Mouse (Mus musculus) embryonic fibroblast, embryonic 13.5 days (primary cell): ENCODE results near the gene Tapbp. TPM values are rescaled to one million over a fixed set of nuclear protein-coding genes. Genes with fewer than 3 reads are reported as not detected.
"Not testable (repeated sequence)": the region's sequence is repeated elsewhere in the genome, so short reads cannot be mapped to it uniquely, and the experiment has no call there.

Experiments
- H3K27ac ChIP-seq: 2 replicates; pipeline ENCODE4 v1.5.1; 2012; ENCODE audit warnings: low read length, control low read depth, inconsistent platforms; ENCODE audit not compliant: insufficient read depth
- H3K4me1 ChIP-seq: 2 replicates; pipeline ENCODE4 v1.6.1; 2011; ENCODE audit warnings: low read length; ENCODE audit not compliant: control insufficient read depth, insufficient read depth
- H3K4me3 ChIP-seq: 2 replicates; pipeline ENCODE4 v1.5.1; 2011; ENCODE audit warnings: mild to moderate bottlenecking, control low read depth, low read length; ENCODE audit not compliant: insufficient read depth
- CTCF ChIP-seq: IDR thresholded peaks from 2 replicates; pipeline ENCODE4 v1.5.1; 2011; ENCODE audit warnings: mild to moderate bottlenecking, control low read depth, low read length, moderate library complexity, borderline replicate concordance; ENCODE audit not compliant: insufficient read depth
- POLR2A ChIP-seq: IDR thresholded peaks from 2 replicates; pipeline ENCODE4 v1.6.1; 2011; ENCODE audit warnings: low read depth, mild to moderate bottlenecking, control low read depth, low read length, moderate library complexity
- polyA plus RNA-seq: library from polyadenylated mRNA; stranded (reverse); fragments of >200 nt; gene quantifications from 2 replicates; pipeline ENCODE4 v1.2.4, GENCODE M21; 2011; ENCODE audit warnings: low read depth; ENCODE audit not compliant: missing spikeins, insufficient read length

The Tapbp gene
- 61.4 and 91.2 TPM in 2 replicates for polyA plus RNA-seq

DNA sequence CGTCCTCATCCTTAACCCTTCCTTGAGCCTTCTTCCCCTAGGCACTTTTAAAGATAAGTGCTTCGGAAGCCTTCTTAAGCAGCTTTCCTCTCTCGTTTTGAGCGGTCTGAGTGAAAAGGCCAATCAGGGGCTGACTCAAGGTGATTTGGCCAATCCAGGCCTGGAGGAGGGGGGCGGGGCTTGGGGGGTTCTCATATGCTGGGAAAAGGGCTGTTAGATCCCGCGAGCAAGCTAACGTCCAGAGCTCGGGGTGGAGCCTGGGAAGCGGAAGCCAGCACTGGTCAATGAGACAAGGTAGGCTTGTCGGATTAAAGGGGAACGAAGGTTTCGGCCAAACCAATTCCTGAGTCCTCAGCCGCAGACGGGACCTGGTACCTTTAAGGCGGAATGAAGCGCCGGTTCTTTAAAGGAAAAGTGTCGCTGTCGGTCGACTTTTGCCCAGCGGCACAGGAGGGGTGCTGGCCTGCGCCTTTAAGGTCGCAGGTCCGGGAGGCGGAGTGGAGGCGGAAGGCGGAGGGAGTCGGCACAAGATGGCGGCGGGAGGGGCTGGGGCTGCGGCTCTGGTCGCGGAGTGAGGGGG is at the start of gene Tapbp, which contains the start of gene Zbtb22:
Gene Tapbp (plus strand): TSS at position 229 of the 580 bp plus-strand sequence.
Gene Zbtb22 (plus strand): TSS at position 234 of the 580 bp plus-strand sequence.
- Histone ChIP-seq H3K4me3 (peak within 1 kb of the TSS; percentile 69), H3K4me1 (peaks cover 3% of the 10 kb centered on the region; the same call in 1 of the 2 replicates), H3K27ac (0 out of 2 replicates have a peak within 1 kb of the TSS, but pooled peaks have one; percentile 21)
- TF ChIP-seq POLR2A = 0 out of 2 replicates have a peak, but pooled peaks have one; percentile 6
- no peak for TF ChIP-seq CTCF

GRCm38 (mm10) chr17:33873537-33873936 is 42.2 kb upstream of the Tapbp start, which contains the start of gene Gm7029:
Gm7029 (plus strand) TSS chr17:33873837.
- H3K27ac ChIP-seq, H3K4me1 ChIP-seq, H3K4me3 ChIP-seq: not testable (repeated sequence)

GRCm38 (mm10) chr17:33874411-33874810 is 41.3 kb upstream of the Tapbp start:
- H3K27ac ChIP-seq = no peak overlapping the region
- H3K4me3 ChIP-seq = no peak overlapping the region
- H3K4me1 ChIP-seq = no peaks in the 10 kb centered on the region
- no peak for TF ChIP-seq POLR2A
- no peak for TF ChIP-seq CTCF

DNA sequence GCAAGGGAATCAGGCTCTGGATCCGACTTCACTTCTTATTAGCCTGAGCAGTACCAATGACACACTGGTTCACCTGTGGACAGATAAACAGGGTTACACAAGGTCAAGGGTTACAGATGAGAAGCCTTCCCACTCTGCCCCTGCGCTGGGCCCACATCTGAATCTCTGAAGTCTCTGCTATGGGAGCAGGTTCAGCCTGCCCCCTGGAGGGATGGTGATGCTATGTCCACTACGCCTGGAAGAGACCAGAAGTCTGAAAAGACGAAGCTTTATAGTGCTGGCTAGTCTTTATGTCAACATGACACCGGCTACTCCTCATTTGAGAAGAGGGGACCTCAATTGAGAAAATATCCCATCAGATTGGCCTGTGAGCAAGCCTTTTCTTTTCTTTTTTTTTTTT is 39.9 kb upstream of the Tapbp start:
- 0 out of 2 replicates have a peak, but pooled peaks have one; percentile 28 for TF ChIP-seq CTCF

DNA sequence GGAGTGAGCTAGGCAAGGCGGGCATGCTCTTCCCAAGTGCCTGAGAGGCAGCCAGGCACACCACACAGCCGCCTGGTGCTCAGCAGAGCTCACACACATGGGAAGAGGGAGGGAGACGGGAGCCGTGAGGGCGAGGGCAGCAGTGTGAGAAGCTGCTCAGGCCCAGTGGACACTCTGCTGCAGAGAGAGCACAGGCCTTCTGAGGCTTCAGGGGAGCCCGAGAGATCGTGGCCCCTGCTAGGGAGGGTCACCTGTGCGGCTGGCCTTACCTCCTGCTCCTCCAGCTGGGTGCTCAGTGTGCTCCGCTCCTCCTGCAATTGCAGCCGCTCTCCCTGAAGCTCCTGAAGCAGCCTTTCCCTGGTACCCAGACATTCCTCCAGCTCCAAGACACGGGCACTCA is 31.4 kb upstream of the Tapbp start:
- not testable (repeated sequence) for H3K27ac ChIP-seq, H3K4me3 ChIP-seq, H3K4me1 ChIP-seq

More for the DNA sequence above, 39.9 kb upstream of the Tapbp start:
- not testable (repeated sequence) for H3K4me3 ChIP-seq, H3K4me1 ChIP-seq, H3K27ac ChIP-seq

GRCm38 (mm10) chr17:33887802-33888201 is 27.9 kb upstream of the Tapbp start:
- not testable (repeated sequence) for H3K4me3 ChIP-seq, H3K4me1 ChIP-seq, H3K27ac ChIP-seq

GRCm38 (mm10) chr17:33888230-33888629 is 27.5 kb upstream of the Tapbp start:
- H3K4me3 ChIP-seq = peak overlapping the region; percentile 10; the same call in 1 of the 2 replicates
- H3K27ac ChIP-seq, H3K4me1 ChIP-seq: not testable (repeated sequence)

DNA sequence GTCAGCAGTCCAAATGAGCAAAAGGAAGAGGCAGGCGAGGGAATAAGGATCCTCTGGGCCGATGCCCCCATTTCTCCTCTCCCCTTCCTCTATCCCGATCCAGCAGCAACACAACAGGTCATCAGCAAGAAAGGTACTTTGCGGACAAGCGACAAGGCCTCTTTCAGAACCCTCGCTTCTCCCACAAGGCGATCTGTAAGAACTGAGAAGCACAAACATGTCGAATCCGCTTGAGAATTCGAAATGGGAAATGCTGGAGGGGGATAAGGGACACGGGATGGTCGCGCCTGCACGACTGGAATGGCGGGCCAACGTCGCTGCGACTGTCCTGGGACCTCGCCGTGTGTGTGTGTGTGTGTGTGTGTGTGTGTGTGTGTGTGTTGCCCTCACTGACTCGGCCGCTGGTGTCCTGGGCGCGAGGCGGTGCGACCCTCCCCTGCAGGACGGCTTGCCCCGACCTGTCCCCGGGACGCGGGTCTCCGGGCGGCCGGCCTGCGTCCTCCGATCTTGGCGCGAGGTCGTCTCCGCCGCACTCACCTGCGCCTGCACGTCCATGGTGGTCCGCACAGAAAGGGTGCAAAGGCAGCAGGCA is 25.7 kb upstream of the Tapbp start:
- H3K4me3 ChIP-seq = peak overlapping the region; percentile 63
- H3K27ac ChIP-seq, H3K4me1 ChIP-seq: not testable (repeated sequence)

DNA sequence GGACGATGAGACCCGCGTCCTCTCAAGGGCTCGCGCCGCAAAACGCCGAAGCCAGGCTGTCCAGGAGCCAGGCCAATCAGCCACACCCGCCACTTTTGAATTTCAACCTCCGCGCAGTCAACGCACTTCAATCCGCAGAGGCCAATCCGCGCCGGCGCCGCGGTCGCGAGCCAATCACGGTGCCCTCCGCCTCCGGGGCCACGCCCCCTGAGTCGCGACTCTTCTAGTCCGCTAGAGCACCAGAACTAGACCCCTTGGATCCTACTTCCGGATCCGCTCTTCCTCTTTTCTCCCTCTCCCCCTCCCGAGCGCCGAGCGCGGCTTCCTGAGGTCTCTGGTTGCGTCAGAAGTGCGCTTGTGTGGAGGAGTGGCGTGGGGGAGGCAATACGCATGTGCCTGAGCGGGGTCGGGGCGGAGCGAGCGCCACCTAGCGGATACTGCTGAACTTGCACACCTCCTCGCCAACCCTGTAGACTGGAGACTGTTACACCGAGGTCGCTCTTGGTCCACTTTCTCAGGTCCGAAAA is 25.1 kb upstream of the Tapbp start, which contains the start of gene Kifc1:
Gene Kifc1 (minus strand): TSS at position 129 of the 527 bp plus-strand sequence.
- no peak within 1 kb of the TSS; the same call in none of the 2 replicates for H3K27ac ChIP-seq
- H3K4me1 ChIP-seq = no peaks in the 10 kb centered on the region
- peak within 1 kb of the TSS; percentile 63 for H3K4me3 ChIP-seq
- TF ChIP-seq POLR2A = peak; percentile 76
- TF ChIP-seq CTCF = peak; percentile 99

DNA sequence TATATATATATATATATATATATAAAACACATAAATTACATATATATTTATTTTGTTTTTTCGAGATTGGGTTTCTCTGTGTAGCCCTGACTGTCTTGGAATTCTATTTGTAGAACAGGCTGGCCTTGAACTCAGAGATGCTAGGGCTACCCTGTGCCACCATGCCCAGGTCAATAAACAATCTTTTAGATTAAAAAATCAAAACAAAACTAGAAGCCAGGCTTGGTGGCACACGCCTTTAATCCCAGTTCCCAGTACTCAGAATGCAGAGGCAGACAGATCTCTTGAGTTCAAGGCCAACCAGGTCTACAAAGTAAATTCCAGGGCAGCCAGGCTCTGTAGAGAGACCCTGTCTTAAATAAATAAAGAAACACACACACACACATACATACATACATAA is 24.3 kb upstream of the Tapbp start:
- H3K4me1 ChIP-seq = no peaks in the 10 kb centered on the region
- TF ChIP-seq POLR2A (no peak), CTCF (no peak)
- H3K27ac ChIP-seq = no peak overlapping the region
- no peak overlapping the region for H3K4me3 ChIP-seq

DNA sequence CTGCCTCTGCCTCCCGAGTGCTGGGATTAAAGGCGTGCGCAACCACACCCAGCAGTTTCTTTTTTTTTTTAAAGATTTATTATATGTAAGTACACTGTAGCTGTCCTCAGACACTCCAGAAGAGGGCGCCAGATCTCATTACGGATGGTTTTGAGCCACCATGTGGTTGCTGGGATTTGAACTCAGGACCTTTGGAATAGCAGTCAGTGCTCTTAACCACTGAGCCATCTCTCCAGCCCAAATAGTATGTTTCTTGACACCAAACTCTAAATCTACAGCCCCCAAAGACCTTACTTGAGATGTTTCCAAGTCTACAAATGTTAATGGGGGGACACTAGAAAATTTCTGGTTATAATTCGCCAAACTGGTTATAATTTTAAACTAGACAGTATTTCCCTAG is 23.8 kb upstream of the Tapbp start:
- H3K4me1 ChIP-seq, H3K27ac ChIP-seq: not testable (repeated sequence)

More for the DNA sequence above, 23.8 kb upstream of the Tapbp start:
- H3K4me3 ChIP-seq = not testable (repeated sequence)
